Mouse (Mus musculus) urinary bladder, adult 18-20 months (tissue): ENCODE results near the gene Rora.
A peak's percentile ranks its signal among the peaks of the same experiment; 100 is the strongest.

ENCODE experiments used
- DNase-seq, 2 experiments: peaks; one replicate each; pipeline ENCODE4 v3.0.0; 2022; ENCODE audit warnings: low spot score in 2 of 2, mixed read lengths in 2 of 2

Rora gene

DNA sequence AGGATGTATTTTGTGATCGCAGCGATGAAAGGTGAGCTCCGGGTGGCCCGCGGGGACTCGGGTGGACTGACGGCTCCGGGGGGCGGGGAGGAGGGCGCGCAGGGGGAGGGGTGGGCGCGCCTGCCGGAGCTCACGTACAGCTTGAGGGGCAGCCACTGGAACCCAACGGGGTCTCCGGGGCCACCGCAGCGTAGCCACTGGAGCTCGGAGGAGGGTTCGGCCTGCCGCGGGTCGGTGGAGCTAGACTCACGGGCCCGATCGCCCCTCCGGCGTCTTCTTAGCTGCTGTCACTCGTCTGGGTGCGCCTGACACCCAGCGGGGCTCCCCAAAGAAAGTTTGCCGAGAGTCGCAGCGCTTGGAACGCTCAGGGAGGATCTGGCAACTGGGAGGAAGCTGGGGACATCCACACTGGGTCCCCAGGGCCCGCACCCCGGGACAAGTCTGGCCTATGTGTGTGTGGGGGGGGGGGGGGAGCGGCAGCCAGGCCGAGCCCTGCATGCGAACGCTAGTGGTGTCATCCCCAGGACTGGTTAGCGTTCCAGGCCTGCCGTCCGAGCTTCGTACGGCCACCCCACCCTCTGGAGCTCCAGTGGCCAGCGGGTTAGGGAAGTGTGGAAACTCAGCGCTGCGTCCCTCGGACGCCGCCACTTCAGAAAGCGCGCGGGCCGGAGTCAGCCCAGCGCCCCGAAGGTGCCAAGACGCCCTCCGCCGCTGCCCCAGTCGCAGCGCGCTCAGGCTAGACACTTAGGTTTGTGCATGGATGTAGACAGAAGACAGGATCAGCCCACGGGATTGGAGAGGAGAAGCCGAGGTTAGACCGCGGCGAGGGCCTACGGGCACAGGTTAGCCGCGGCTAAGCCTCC, 636.7 kb downstream of the Rora start:
- peak; percentile 33 to 53 for DNase-seq

- peak; percentile 6 to 54 for DNase-seq
Measured at GRCm38 (mm10) chr9:69290881-69291450, 637.4 kb downstream of the Rora start.

DNA sequence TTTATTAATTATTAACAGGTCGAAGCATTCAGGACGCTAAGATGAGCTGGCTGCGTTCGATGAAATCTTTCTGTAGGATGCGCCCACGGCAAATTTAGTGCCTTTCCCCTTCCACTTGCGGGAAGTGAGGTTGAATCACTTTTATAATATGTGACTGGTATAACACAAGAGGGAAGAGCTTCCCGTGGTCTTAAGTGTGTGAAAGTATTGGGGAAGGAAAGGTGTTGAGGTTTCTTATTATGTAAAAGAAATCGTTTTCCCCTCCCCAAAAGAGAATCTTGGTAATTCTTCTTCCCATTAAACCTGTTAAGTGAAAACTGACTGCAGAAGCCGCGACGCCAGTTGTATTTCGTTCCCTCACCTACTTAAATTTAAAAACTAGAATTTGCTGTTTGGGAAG, 637.9 kb downstream of the Rora start:
- DNase-seq, result no peak

DNA sequence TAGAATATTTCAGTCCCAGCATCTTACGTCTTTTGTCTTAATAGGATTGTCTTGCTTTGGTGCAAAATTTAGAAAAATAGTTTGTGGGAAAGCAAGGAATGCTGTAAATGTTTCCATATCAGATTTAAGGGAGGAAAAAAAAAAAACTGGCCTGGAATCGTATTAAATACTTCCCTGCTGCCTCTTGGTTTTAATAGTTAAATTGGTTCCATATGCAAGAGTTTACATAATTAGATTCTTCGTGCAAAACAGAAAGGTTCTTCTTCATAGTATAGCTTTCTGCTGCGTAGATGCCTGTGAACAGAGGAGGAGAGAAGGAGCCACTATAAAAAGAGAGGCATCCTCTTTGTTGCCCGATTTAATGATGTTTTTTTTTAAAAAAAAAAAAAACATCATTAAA, 638.8 kb downstream of the Rora start:
- no peak for DNase-seq

DNA sequence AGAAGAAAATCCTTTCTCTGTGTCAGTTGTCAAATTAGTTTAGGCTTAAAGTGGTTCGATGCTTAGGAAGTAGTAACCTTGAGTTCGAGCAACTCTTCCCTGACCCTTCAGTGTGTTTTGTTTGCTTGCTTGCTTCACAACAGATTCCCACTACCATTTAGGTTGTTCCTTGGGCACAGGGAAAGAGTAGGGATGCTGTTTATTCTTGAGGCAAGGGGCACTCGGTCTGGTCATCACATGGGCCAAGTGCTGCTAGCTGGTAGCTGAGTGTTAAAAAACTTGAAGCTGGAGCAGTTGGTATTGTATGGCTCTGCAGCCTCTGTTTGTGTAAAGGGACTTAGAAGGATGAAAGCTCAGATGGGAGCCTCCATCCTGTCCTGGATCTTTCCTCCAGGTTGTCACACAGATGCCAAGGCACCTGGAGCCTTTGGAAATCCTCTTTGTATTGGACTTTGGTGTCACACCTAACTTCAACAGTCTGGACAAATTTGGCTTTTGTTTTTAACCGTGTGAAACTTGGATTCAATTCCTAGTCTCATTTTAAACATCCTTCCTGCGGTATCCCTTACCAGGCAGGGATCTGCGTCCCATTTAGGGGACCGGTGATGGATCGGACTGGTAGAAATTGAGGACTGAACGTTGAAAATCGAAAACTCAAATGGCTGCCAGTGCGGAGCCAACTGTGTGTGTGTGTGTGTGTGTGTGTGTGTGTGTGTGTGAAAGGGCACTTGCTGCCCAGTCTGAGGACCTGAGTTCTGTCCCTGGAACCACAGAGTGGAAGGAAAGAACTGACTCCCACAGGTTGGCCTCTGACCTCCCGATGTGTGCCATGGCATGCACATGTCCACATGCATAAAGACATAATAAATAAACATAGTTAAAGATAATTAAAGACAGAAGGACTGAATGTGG, 639.4 kb downstream of the Rora start:
- DNase-seq, result no peak

DNA sequence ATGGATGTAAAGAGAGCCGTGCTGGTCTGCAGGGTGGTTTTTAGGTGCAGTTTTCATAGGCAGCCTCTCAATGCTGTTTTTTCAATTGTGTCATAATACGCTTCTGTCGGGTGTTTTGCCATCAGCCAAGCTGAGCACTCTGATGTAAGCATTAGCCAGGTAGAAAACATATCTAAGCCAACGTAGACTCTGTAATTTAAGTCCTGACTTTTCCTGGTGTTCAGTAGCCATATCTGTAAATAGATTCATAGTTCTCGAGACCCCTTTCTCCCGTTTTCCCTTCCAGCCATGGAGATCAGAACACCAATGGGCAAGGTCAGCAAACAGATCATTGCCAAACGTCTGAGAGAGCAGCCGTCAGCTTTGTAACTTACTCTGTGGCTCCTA, 640.1 kb downstream of the Rora start:
- DNase-seq, result no peak

DNA sequence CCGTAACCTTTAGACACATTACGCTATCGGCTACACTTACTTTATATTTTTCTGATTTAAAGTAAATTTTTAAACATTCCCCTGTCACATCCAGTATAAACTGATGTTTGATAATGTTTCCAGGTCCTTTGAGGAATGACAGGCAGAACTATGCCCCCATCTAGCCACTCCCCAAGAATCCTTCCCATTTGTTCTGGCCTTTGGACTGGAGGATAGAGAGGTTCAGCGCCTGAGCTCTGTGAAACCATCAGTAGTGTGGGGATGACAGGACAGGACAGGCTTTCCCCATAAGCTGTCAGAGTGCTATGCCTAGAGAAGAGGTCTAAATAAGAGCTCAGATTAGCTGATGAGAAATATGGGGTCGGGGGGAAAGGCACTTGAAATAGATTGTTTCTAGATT, 640.8 kb downstream of the Rora start:
- DNase-seq, result no peak

DNA sequence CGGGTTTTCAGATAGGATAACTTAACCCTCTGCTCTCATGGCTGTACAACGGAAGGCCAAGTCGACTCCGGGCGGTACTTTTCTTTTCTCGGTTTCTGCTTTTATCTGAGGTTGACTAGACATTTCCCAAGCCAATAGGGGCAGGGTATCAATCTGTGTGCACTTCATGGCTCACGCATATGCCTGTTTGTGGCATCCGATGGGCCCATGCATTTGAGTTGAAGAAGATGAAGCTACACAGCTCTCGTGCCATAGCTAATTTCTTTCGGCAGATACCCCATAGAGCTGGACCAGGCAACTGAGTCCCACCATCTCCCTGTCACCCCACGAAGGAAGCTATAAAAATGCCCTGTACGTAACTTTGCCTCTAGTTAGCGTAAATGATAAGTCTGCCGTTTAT, 641.3 kb downstream of the Rora start:
- DNase-seq, result no peak

DNA sequence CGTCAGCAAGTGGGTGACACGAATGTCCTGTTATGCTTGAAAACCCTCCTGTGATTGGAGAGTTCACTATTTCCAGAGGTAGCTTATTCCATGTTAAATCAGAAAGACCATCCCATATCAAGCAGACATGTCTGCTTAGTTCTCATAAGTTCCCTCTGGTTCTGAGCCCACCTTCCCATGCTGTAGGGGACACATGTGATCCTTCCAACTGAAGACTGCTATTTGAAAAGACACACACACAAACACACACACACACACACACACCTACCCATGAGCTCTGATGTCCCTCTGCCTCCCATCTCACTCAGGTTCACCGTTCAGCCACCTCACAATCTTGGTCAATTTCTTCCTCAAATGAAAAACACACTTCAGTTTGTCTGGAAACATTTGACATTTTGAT, 642.2 kb downstream of the Rora start:
- DNase-seq, result no peak

DNA sequence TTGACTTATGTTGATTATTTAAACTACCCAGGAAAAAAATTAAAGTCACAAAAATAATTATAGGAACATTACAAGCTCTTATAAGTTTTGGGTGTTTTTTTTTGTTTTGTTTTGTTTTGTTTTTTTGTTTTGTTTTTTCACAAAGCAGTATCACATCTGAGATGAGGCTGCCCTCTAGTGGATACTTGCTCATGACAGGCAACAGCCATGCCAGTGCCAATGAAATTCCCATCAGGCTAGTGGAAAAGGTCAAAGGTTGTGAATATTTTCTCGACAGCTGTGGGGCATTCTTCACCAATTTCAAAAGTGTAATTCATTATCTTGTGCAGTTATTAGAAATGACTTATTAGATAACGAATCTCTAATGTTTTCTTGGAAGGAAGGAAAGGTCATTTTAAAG, 642.8 kb downstream of the Rora start:
- DNase-seq, result peak in 1 of 2 experiments; percentile 34

- DNase-seq, result no peak
Measured at GRCm38 (mm10) chr9:69297766-69298375, 644.3 kb downstream of the Rora start.

DNA sequence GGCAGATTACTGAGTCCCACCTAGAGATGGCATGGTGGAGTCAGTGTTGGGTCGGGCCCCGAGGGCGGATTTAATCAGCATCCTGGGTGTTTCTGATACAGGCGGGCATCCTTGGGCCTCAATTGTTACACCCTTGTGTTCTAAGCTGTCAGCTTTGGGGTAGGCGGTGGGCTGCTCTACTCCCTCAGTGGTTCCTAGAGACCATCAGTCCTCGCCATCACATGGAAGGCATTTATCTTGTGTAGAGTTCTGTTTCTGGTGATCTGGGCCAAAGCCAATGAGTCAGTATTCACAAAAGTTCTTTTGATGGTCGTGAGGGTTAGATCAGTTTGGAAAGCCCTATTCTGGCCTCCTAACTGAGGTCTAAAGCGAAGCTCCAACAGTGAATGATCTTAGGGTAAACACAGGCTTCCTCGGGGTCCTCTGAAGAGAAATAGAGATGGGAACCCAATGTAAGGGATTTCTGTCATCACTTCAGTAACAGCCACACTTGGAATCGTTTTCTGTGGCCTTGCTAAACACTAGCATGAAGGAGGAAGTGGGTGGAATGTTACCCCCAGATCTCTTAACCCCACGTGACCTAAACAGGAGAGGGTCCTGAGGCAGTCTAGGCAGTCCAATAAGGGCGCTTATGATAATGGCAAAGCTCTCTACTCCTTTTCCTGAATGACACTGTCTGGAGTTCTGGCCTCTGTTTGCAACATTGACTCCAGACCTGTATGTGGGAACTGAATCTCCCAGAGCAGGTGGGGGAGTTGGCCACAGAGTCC, 645.2 kb downstream of the Rora start:
- DNase-seq, result no peak

DNA sequence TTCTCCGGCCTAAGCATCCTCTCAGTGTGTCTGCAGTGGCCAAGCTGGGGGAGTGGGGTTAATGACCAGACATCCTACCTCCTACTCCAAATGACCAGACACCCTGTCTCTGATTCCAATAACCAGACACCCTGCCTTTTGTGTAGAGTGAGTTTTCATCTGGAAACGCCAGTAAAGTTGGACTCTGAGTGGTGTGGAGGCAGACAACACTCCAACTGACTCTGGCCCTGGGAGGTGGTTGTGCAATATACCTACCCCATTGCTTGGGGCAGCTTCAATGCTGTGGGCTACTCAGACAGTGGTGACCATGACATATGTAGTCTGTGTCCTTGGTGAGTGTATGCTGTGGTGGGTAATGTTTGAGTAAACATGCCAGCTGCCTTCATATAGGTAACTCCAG, 645.9 kb downstream of the Rora start:
- no peak for DNase-seq

DNA sequence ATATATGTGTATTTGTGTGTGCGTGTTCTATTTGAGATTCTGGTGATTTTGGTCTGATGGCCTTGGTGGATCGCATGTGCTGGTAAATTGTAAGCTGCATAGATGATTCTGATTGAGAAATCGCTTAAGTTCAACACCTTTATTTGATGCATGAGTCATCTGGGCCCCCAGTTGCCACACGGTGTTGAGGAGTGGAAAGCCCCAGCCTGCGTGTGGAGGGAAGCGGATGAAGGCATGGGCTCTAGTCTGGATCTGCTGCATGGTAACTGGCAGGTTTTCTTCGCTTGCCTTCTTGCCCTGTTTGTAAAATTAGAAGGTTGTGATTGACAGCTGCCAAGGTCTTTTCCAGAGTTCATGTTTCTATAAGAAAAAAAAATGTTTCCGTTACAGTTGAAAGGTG, 646.7 kb downstream of the Rora start:
- no peak for DNase-seq

- peak in 1 of 2 experiments; percentile 49 for DNase-seq
Measured at GRCm38 (mm10) chr9:69301445-69301844, 647.9 kb downstream of the Rora start.

- DNase-seq, result no peak
Measured at GRCm38 (mm10) chr9:69301955-69302354, 648.4 kb downstream of the Rora start.

- no peak for DNase-seq
Measured at GRCm38 (mm10) chr9:69302846-69303245, 649.3 kb downstream of the Rora start.

DNA sequence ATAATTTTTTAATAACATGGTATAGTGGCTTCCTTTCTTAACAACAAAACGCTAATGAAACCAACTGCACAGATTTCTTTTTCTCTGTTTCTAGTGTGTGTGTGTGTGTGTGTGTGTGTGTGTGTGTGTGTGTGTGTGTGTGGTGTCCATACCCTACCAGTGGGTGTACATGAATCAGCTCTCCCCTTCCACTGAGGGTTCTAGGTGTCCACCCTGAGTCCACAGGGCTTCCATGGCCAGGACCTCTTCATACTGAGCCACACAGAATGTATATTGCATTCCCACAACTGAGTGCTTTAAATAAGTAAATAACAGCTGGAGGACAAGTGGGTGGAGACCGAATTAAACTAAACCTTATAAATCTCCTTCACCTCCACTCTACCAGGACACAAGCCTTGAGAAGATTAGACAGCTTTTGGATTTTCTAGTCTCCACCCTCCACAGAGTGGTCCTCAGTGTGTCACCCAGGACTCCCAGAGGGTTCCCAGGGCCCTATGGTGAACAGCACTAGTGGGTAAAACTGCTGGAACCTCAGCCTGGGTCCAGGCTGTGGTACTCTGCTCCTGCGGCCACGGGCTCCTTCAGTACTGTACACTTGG, 649.9 kb downstream of the Rora start:
- no peak for DNase-seq

DNA sequence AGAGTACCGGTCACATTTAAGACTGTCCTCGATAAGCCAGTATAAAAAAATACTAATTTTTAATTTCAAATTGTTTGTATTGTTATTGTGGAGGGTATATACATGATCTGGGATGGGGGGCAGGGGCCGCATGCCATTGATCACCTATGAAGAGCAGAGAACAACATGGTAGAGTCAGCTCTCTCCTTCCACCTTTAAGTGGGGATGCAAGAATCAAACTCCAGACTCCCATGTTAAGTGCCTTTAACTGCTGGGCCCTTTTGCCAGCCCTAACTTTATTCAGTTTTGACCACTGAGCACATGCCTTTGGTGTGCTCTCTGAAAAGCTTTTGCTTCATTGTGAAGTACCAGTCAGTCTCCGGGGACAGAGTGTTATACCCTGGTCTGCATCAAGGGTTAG, 650.4 kb downstream of the Rora start:
- no peak for DNase-seq

- no peak for DNase-seq
Measured at GRCm38 (mm10) chr9:69304492-69304891, 650.9 kb downstream of the Rora start.

DNA sequence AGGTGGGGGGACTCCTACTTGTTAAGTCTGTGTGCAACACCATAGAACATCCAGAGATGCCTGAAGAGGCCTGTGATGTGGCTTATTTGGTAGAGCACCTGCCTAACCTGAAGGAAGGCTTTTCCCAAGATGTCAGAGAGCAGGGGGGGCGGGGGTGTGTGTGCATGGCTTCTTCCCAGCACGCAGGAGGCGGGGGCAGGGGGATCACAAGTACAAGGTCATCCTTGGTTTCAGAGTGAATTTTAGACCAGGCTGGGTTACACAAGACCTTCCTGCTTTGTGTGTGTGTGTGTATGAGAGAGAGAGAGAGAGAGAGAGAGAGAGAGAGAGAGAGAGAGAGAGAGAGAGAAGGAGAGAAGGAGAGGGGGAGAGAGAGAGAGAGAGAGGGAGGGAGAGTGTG, 651.4 kb downstream of the Rora start:
- DNase-seq, result no peak
